In genomic region chr9:63702502-63703013, GRCm38 (mm10) we compare ENCODE assay signal across 8 mouse cellular contexts. TPM values are rescaled to one million over a fixed set of nuclear protein-coding genes. Genes with fewer than 3 reads are reported as not detected.
DNase-seq lines count a peak whose midpoint lies in the region; ATAC-seq and TF ChIP-seq lines count a peak whose summit lies in the region.

No protein-coding gene starts in this region.

- in situ Hi-C loops in CH12.LX (cut with MboI; ENCODE audit: low pct_ligation_motif_present, low pct_unique_long_range_greater_than_20kb, low sequenced_read_pairs): no loop called here

- no peak for TF ChIP-seq POLR2A in CH12.LX (IDR thresholded peaks at IDR 0.05; ENCODE audit: low read depth, low read length)

- no peak for TF ChIP-seq CTCF in CH12.LX (conservative IDR thresholded peaks at IDR 0.05 in 1 of 2, IDR thresholded peaks at IDR 0.05 in 1 of 2; ENCODE audit: low read depth in 2 of 2, low read length in 2 of 2)

- dilution Hi-C loops in CH12.LX (cut with MboI; ENCODE audit: extremely low pct_ligation_motif_present, extremely low pct_unique_long_range_greater_than_20kb, low sequenced_read_pairs): no loop called here

- DNase-seq in kidney, adult 9 months: no peak
- no peak for DNase-seq in CH12.LX (ENCODE audit: extremely low read depth)
- peak; percentile 38 for DNase-seq in embryonic facial prominence, embryonic 10.5 days (ENCODE audit: low spot score)
- no peak for DNase-seq in cerebellum, postnatal 36 days
- no peak for DNase-seq in spleen, postnatal 10 days (ENCODE audit: low spot score in 2 of 2)

- H3K9me3 ChIP-seq in kidney, embryonic 16.5 days (ENCODE audit: low read length): no peaks in the 10 kb centered on the region
- H3K9me3 ChIP-seq in CH12.LX (replicated peaks; ENCODE audit: low read length): no peaks in the 10 kb centered on the region
- no peaks in the 10 kb centered on the region for H3K9me3 ChIP-seq in embryonic facial prominence, embryonic 10.5 days
- no peaks in the 10 kb centered on the region for H3K9me3 ChIP-seq in intestine, embryonic 16.5 days (ENCODE audit: control insufficient read depth, low read length)

- no peak overlapping the region for H3K4me3 ChIP-seq in kidney, embryonic 16.5 days (ENCODE audit: low read length)
- H3K4me3 ChIP-seq in CH12.LX (replicated peaks in 1 of 3; ENCODE audit: low read depth in 2 of 3, low read length in 2 of 3, poor library complexity in 1 of 3): no peak overlapping the region
- H3K4me3 ChIP-seq in embryonic facial prominence, embryonic 10.5 days: 0 out of 2 replicates have a peak overlapping the region, but pooled peaks have one; percentile 5
- H3K4me3 ChIP-seq in intestine, embryonic 16.5 days (ENCODE audit: low read length): no peak overlapping the region

- peak overlapping the region; percentile 36 for H3K4me2 ChIP-seq in kidney, embryonic 16.5 days (replicated peaks; ENCODE audit: low read depth, low read length)
- H3K4me2 ChIP-seq in CH12.LX (ENCODE audit: insufficient read depth, low read depth, poor library complexity, severe bottlenecking): peak overlapping the region; percentile 27
- H3K4me2 ChIP-seq in intestine, embryonic 16.5 days (ENCODE audit: low read depth, low read length): 0 out of 2 replicates have a peak overlapping the region, but pooled peaks have one; percentile 5

- peak overlapping the region; percentile 47; the same call in 1 of the 2 replicates for H3K27ac ChIP-seq in kidney, embryonic 16.5 days (ENCODE audit: low read length)
- H3K27ac ChIP-seq in CH12.LX (ENCODE audit: insufficient read depth, low read depth): no peak overlapping the region
- H3K27ac ChIP-seq in embryonic facial prominence, embryonic 10.5 days (replicated peaks): peak overlapping the region; percentile 51; the same call in 1 of the 2 replicates
- H3K27ac ChIP-seq in intestine, embryonic 16.5 days (ENCODE audit: low read length): peak overlapping the region; percentile 33

- H3K79me2 ChIP-seq in CH12.LX (replicated peaks; ENCODE audit: control insufficient read depth, extremely low read depth, insufficient read depth, poor library complexity, severe bottlenecking): no peaks in the 10 kb centered on the region

- TF ChIP-seq EP300 in CH12.LX (IDR thresholded peaks at IDR 0.05; ENCODE audit: low read length): peak; percentile 46

- peaks cover 75% of the 10 kb centered on the region for H3K4me1 ChIP-seq in kidney, embryonic 16.5 days (ENCODE audit: insufficient read depth, low read length)
- peaks cover 40 to 69% of the 10 kb centered on the region in 2 experiments for H3K4me1 ChIP-seq in CH12.LX (ENCODE audit: control insufficient read depth in 1 of 2, insufficient read depth in 2 of 2)
- peaks cover 84% of the 10 kb centered on the region for H3K4me1 ChIP-seq in embryonic facial prominence, embryonic 10.5 days
- peaks cover 52% of the 10 kb centered on the region for H3K4me1 ChIP-seq in intestine, embryonic 16.5 days (ENCODE audit: control insufficient read depth, insufficient read depth, low read length)

- no peaks in the 10 kb centered on the region for H3K36me3 ChIP-seq in kidney, embryonic 16.5 days (ENCODE audit: insufficient read depth, low read length)
- no peaks in the 10 kb centered on the region for H3K36me3 ChIP-seq in CH12.LX (replicated peaks in 1 of 2; ENCODE audit: control insufficient read depth in 1 of 2, insufficient read depth in 1 of 2, low read length in 1 of 2)
- H3K36me3 ChIP-seq in embryonic facial prominence, embryonic 10.5 days (replicated peaks): peaks cover 20% of the 10 kb centered on the region; the same call in 1 of the 2 replicates
- H3K36me3 ChIP-seq in intestine, embryonic 16.5 days (ENCODE audit: control insufficient read depth, insufficient read depth, low read length): no peaks in the 10 kb centered on the region

- no peaks in the 10 kb centered on the region for H3K27me3 ChIP-seq in kidney, embryonic 16.5 days (ENCODE audit: insufficient read depth, low read length)
- H3K27me3 ChIP-seq in CH12.LX (replicated peaks): no peaks in the 10 kb centered on the region
- no peaks in the 10 kb centered on the region for H3K27me3 ChIP-seq in embryonic facial prominence, embryonic 10.5 days (replicated peaks; ENCODE audit: low read depth, poor library complexity, severe bottlenecking)
- no peaks in the 10 kb centered on the region for H3K27me3 ChIP-seq in intestine, embryonic 16.5 days (replicated peaks; ENCODE audit: control insufficient read depth, insufficient read depth, low read length)

- TF ChIP-seq RAD21 in CH12.LX (IDR thresholded peaks at IDR 0.05; ENCODE audit: low read depth, low read length): no peak

- ATAC-seq in kidney, embryonic 16.5 days (ENCODE audit: low FRiP score, low TSS enrichment): peak; percentile 13; the same call in 1 of the 2 replicates
- ATAC-seq in intestine, embryonic 16.5 days: peak; percentile 15; the same call in 1 of the 2 replicates
- ATAC-seq in granulocyte monocyte progenitor cell, adult 5-6 weeks (replicated peaks; ENCODE audit: poor library complexity, severe bottlenecking): no peak

- 15% methylated on average over 16 of the region's 16 CpGs for WGBS in kidney, embryonic 16.5 days
- WGBS in embryonic facial prominence, embryonic 10.5 days: 44% methylated on average over 16 of the region's 16 CpGs
- WGBS in intestine, embryonic 16.5 days: 55% methylated on average over 16 of the region's 16 CpGs

- no peak overlapping the region for H3K9ac ChIP-seq in kidney, embryonic 16.5 days (replicated peaks; ENCODE audit: low read length)
- no peak overlapping the region for H3K9ac ChIP-seq in CH12.LX (ENCODE audit: insufficient read depth, low read depth)
- H3K9ac ChIP-seq in intestine, embryonic 16.5 days (ENCODE audit: low read depth, low read length): 0 out of 2 replicates have a peak overlapping the region, but pooled peaks have one; percentile 7

TF ChIP-seq in CH12.LX, 34 proteins besides CTCF, POLR2A, EP300 and RAD21:
- no peak for TF ChIP-seq JUN (IDR thresholded peaks at IDR 0.05; ENCODE audit: insufficient read depth, low read depth, low read length)
- TF ChIP-seq ETS1 (conservative IDR thresholded peaks at IDR 0.05; ENCODE audit: low read depth, low read length): peak; percentile 59
- peak; percentile 32; the same call in 1 of the 2 replicates for TF ChIP-seq MEF2A (IDR thresholded peaks at IDR 0.05; ENCODE audit: borderline replicate concordance, low read depth, low read length)
- 0 out of 2 replicates have a peak, but pooled peaks have one; percentile 25 for TF ChIP-seq IRF4 (IDR thresholded peaks at IDR 0.05; ENCODE audit: low read depth, low read length)
- TF ChIP-seq UBTF (IDR thresholded peaks at IDR 0.05; ENCODE audit: low read depth, low read length): 0 out of 2 replicates have a peak, but pooled peaks have one; percentile 42
- TF ChIP-seq NRF1 (IDR thresholded peaks at IDR 0.05; ENCODE audit: low read depth, low read length): no peak
- TF ChIP-seq ZNF384 (IDR thresholded peaks at IDR 0.05; ENCODE audit: low read depth, low read length): peak; percentile 74
- peak; percentile 55 for TF ChIP-seq BHLHE40 (IDR thresholded peaks at IDR 0.05; ENCODE audit: low read depth, low read length)
- TF ChIP-seq TCF12 (IDR thresholded peaks at IDR 0.05; ENCODE audit: low read depth, low read length): 0 out of 2 replicates have a peak, but pooled peaks have one; percentile 28
- TF ChIP-seq E2F4 (IDR thresholded peaks at IDR 0.05; ENCODE audit: insufficient replicate concordance, low read depth, low read length): no peak
- TF ChIP-seq MAFK (IDR thresholded peaks at IDR 0.05; ENCODE audit: insufficient replicate concordance, low read length): 0 out of 2 replicates have a peak, but pooled peaks have one; percentile 11
- 0 out of 2 replicates have a peak, but pooled peaks have one; percentile 2 for TF ChIP-seq SMC3 (IDR thresholded peaks at IDR 0.05; ENCODE audit: low read depth, low read length)

RNA-seq across cellular contexts. Expression of gene Smad3, which starts 55.2 kb away (rescaled TPM):
- polyA plus RNA-seq in kidney, embryonic 16.5 days (2015; fragmentation: Nextera tagmentation; extraction: Ambion mirVana): 27.8 and 27.9 TPM in 2 replicates
- total RNA-seq in CH12.LX (2012; rRNA removed) (0.50 and 0.81 TPM in 2 replicates), CH12.LX (2014; rRNA removed) (0.43 and 1.5 TPM in 2 replicates)
- polyA plus RNA-seq in CH12.LX (2012; ENCODE audit: insufficient read length, low read depth): 0.90 and 1.2 TPM in 2 replicates
- 23.4 and 25.5 TPM in 2 replicates for polyA plus RNA-seq in embryonic facial prominence, embryonic 10.5 days (2016; fragmentation: Nextera tagmentation; extraction: Ambion mirVana)
- 10.9 and 11.8 TPM in 2 replicates for polyA plus RNA-seq in intestine, embryonic 16.5 days (2015; fragmentation: Nextera tagmentation; extraction: Ambion mirVana)
- total RNA-seq in granulocyte monocyte progenitor cell, adult 5-6 weeks (2014; fragmentation: Nextera tagmentation): 12.6 and 21.3 TPM in 2 replicates
- 11.6 and 24.7 TPM in 2 replicates for total RNA-seq in granulocyte monocyte progenitor cell, adult 5-6 weeks (2017)
